Mouse (Mus musculus) G1E (cell line): ENCODE results near the gene Inpp5a. TPM values are rescaled to one million over a fixed set of nuclear protein-coding genes. Genes with fewer than 3 reads are reported as not detected.

ENCODE experiments used
- ATAC-seq: 2 replicates; pipeline ENCODE4 v1.8.0; 2016; ENCODE audit warnings: mild to moderate bottlenecking; ENCODE audit not compliant: insufficient number of reproducible peaks, poor library complexity, low FRiP score, severe bottlenecking; ENCODE audit errors: extremely low read depth
- DNase-seq: peaks from one replicate; pipeline ENCODE4 v3.0.0; 2012; ENCODE audit warnings: low spot score
- H3K27me3 ChIP-seq: 2 replicates; pipeline ENCODE4 v1.6.1; 2012; ENCODE audit warnings: mild to moderate bottlenecking, low read length, inconsistent platforms; ENCODE audit not compliant: insufficient read depth
- H3K36me3 ChIP-seq: replicated peaks from 2 replicates; pipeline ENCODE3; 2012; ENCODE audit warnings: mild to moderate bottlenecking, inconsistent platforms
- H3K4me1 ChIP-seq: 2 replicates; pipeline ENCODE4 v1.6.1; 2012; ENCODE audit warnings: low read depth, low read length, inconsistent platforms, mixed read lengths; ENCODE audit not compliant: insufficient read depth
- H3K4me3 ChIP-seq: 2 replicates; pipeline ENCODE4 v1.5.1; 2012; ENCODE audit warnings: low read depth, mild to moderate bottlenecking, inconsistent platforms, low read length, moderate library complexity, mixed read lengths
- H3K9me3 ChIP-seq: replicated peaks from 2 replicates; pipeline ENCODE4 v1.6.1; 2012; ENCODE audit warnings: inconsistent platforms
- CTCF ChIP-seq: IDR thresholded peaks from 2 replicates; pipeline ENCODE4 v1.5.1; 2012; ENCODE audit warnings: low read depth, low read length, inconsistent platforms, mixed read lengths
- GATA1 ChIP-seq: IDR thresholded peaks from 2 replicates; pipeline ENCODE4 v1.6.1; 2012; ENCODE audit warnings: borderline replicate concordance, low read length, inconsistent platforms, mixed read lengths
- GATA2 ChIP-seq: IDR thresholded peaks from 2 replicates; pipeline ENCODE4 v1.6.1; 2012; ENCODE audit warnings: low read depth, low read length, inconsistent platforms, borderline replicate concordance
- POLR2AphosphoS5 ChIP-seq: IDR thresholded peaks from 2 replicates; pipeline ENCODE4 v1.6.1; 2012; ENCODE audit warnings: low read depth, low read length, inconsistent platforms; ENCODE audit not compliant: insufficient replicate concordance
- TAL1 ChIP-seq: conservative IDR thresholded peaks from 2 replicates; pipeline ENCODE4 v1.6.1; 2012; ENCODE audit warnings: low read depth, low read length, inconsistent platforms, mixed read lengths
- polyA plus RNA-seq: library from polyadenylated mRNA; stranded (reverse); fragments of >175 nt; gene quantifications from 2 replicates; pipeline ENCODE4 v1.2.3, GENCODE M21; 2012
- total RNA-seq, 2 experiments: library from RNA; stranded (forward) in 1 of 2; stranded (reverse) in 1 of 2; fragments of 200-1000 nt in 1 of 2; fragments of >200 nt in 1 of 2; fragmentation: Nextera tagmentation in 1 of 2; gene quantifications; 2 replicates each; pipeline ENCODE4 v1.2.3; 2014 to 2017

Gene Inpp5a
- total and polyA plus RNA-seq, 3 experiments, result 1.2 to 5.6 (median 2.5) TPM

DNA sequence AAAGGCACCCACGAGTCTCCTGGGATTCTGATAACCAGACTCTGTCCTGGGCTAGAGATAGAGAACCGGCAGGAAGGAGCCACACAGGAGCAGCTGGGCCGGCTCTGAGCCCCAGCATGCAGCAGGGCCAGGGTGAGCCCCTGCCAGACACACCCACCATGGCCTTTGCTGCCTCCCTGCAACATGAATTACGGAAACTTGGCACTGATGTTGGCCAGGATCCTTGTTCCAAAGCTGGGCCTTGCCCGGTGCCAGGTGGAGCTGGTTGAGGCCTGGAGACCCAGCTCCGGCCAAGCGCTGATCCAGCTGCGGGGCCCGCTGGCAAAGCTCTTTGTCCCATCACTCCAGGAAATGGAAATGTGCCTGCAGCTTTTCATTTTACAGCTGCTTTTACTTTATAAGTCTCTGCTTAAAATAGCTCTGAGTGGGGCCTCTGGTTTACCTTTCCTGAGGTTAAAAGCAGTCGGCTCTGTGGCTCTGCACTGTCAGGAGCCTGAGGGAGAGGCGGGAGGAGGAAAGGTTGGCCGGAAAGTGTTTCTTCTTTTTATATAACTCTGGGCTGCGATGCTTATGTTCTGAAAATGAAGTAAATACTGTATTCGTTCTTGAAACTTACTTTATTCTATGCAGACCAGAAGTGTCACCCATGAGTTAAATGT lies 20.1 kb upstream of the Inpp5a start:
- Histone ChIP-seq H3K4me1 (no peaks in the 10 kb centered on the region), H3K36me3 (no peaks in the 10 kb centered on the region), H3K9me3 (peaks cover 50% of the 10 kb centered on the region), H3K4me3 (no peak overlapping the region), H3K27me3 (peaks cover 2% of the 10 kb centered on the region; the same call in 1 of the 2 replicates)
- DNase-seq (no peak), ATAC-seq (no peak)
- TF ChIP-seq GATA2 (no peak), CTCF (no peak), GATA1 (no peak), POLR2AphosphoS5 (no peak), TAL1 (no peak)

- Histone ChIP-seq H3K27me3 (no peaks in the 10 kb centered on the region; the same call in 1 of the 2 replicates), H3K36me3 (no peaks in the 10 kb centered on the region), H3K4me3 (no peak overlapping the region), H3K4me1 (no peaks in the 10 kb centered on the region), H3K9me3 (peaks cover 44% of the 10 kb centered on the region)
- TF ChIP-seq CTCF, result no peak
- no peak for TF ChIP-seq POLR2AphosphoS5
- no peak for TF ChIP-seq GATA1
- no peak for TF ChIP-seq TAL1
- TF ChIP-seq GATA2, result no peak
- ATAC-seq, result no peak
- no peak for DNase-seq
Observed at GRCm38 (mm10) chr7:139369501-139370088, 19.3 kb upstream of the Inpp5a start.

- H3K4me3 ChIP-seq, result no peak overlapping the region
Observed at GRCm38 (mm10) chr7:139371389-139371788, 17.5 kb upstream of the Inpp5a start.

DNA sequence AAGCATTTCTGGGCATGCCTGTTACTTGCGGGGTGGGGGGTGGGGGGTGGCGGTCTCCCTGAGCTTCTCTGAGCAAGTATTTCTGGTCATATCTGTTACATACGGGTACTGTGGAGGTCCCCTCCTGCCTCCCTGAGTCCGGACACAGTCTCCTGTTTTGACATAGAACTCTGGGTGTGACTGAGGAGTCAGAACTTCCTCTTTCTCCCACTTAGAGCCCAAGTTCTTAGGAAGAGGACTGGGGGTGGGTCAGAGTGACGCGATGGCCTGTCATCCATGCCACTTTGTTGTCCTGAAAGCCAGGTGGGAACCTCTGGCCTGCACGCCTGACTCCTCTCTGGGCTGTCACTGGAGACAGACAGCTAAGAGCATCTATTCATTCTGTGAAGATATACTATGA lies 11.5 kb upstream of the Inpp5a start:
- no peak for DNase-seq
- Histone ChIP-seq H3K36me3 (no peaks in the 10 kb centered on the region), H3K27me3 (peaks cover 3% of the 10 kb centered on the region; the same call in 1 of the 2 replicates), H3K4me1 (peaks cover 4% of the 10 kb centered on the region; the same call in 1 of the 2 replicates), H3K4me3 (no peak overlapping the region), H3K9me3 (0 out of 2 replicates have a peak, but pooled peaks cover 6% of the 10 kb centered on the region)
- no peak for ATAC-seq
- no peak for TF ChIP-seq GATA2
- no peak for TF ChIP-seq CTCF
- TF ChIP-seq GATA1, result no peak
- TF ChIP-seq POLR2AphosphoS5, result no peak
- no peak for TF ChIP-seq TAL1

More at GRCm38 (mm10) chr7:139371389-139371788, 17.5 kb upstream of the Inpp5a start:
- Histone ChIP-seq H3K9me3 (peaks cover 38% of the 10 kb centered on the region), H3K27me3 (no peaks in the 10 kb centered on the region), H3K36me3 (no peaks in the 10 kb centered on the region), H3K4me1 (no peaks in the 10 kb centered on the region)
- DNase-seq (no peak), ATAC-seq (no peak)
- TF ChIP-seq GATA2 (no peak), GATA1 (no peak), POLR2AphosphoS5 (no peak), TAL1 (no peak)

DNA sequence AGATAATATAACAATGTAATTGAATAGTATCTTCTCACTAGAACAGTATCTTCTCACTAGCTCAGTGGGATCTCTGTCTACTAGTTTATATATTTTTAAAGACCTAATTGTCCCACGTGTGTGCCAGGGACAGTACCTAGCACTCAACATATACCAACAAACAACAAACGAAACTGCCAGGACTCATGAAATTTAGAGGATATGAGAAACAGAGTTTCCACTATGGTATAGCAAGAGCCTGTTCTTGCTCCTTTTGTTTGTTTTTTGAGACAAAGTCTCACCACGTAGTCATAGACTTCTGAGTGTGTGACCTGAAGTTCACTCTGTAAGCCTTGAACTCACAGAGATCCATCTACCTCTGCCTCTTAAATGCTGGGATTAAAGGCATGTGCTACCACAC lies 10.6 kb upstream of the Inpp5a start:
- H3K4me1 ChIP-seq, result peaks cover 4% of the 10 kb centered on the region; the same call in 1 of the 2 replicates
- DNase-seq, result no peak
- ATAC-seq, result no peak
- no peak for TF ChIP-seq CTCF
- no peak for TF ChIP-seq GATA1
- TF ChIP-seq TAL1, result no peak
- no peak for TF ChIP-seq POLR2AphosphoS5
- no peak for TF ChIP-seq GATA2
- H3K36me3 ChIP-seq, result no peaks in the 10 kb centered on the region
- peaks cover 4% of the 10 kb centered on the region; the same call in 1 of the 2 replicates for H3K9me3 ChIP-seq
- no peak overlapping the region for H3K4me3 ChIP-seq
- H3K27me3 ChIP-seq, result peaks cover 3% of the 10 kb centered on the region; the same call in 1 of the 2 replicates

DNA sequence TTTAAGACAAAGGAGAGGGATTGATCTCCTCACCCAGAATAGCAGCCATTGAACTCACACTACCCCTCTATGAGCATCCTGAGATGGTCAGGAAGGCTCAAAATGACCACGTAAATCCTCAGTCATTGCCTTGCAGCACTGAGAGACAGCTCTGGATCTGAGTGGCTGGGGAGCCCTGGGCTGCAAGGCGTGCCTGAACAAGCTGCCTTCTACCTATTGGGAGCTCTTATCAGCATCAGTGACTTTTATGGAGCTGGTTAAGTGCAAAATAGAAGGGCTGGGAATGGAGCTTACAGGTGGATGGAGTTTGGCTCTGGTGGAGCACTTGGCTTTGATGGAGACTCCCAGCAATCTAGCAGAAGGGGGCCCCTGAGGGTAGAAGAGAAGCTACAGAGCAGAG lies 9.2 kb upstream of the Inpp5a start:
- DNase-seq (no peak), ATAC-seq (no peak)
- Histone ChIP-seq H3K36me3 (no peaks in the 10 kb centered on the region), H3K4me3 (no peak overlapping the region), H3K9me3 (peaks cover 7% of the 10 kb centered on the region; the same call in 1 of the 2 replicates), H3K4me1 (peaks cover 4% of the 10 kb centered on the region; the same call in 1 of the 2 replicates), H3K27me3 (peaks cover 5% of the 10 kb centered on the region; the same call in 1 of the 2 replicates)
- no peak for TF ChIP-seq POLR2AphosphoS5
- TF ChIP-seq TAL1, result no peak
- no peak for TF ChIP-seq GATA1
- no peak for TF ChIP-seq CTCF
- TF ChIP-seq GATA2, result no peak

DNA sequence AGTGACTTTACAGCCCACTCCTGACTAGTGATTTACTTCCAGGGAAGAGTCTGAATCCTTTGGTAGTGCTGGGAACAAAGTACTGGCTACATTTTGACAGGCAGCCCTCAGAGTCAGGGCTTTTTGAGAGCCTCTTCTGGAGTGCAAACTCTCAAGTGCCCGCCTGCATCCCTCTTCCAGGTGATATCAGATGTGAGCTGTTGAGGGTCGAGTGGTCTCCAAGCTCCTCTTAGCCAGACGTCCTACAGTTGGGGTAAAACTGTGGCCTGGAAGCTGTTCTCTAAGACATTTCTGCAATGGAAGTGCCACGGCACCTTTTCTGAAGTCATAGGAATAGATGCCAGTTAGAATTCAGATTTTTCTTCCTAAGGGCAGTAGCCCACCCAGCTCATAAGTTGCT lies 8.7 kb upstream of the Inpp5a start:
- no peak for TF ChIP-seq TAL1
- TF ChIP-seq GATA1, result no peak
- no peak for TF ChIP-seq CTCF
- TF ChIP-seq GATA2, result no peak
- Histone ChIP-seq H3K4me1 (peaks cover 4% of the 10 kb centered on the region; the same call in 1 of the 2 replicates), H3K36me3 (no peaks in the 10 kb centered on the region), H3K27me3 (peaks cover 6% of the 10 kb centered on the region; the same call in 1 of the 2 replicates), H3K4me3 (no peak overlapping the region), H3K9me3 (peaks cover 8% of the 10 kb centered on the region; the same call in 1 of the 2 replicates)
- ATAC-seq, result no peak
- DNase-seq, result no peak
